Mouse (Mus musculus) fat pad, adult 2 months (tissue): ENCODE measurements around the gene Diras1.
"Not testable (repeated sequence)": the region's sequence is repeated elsewhere in the genome, so short reads cannot be mapped to it uniquely, and the experiment has no call there.

Source experiments
- DNase-seq: peaks from one replicate; pipeline ENCODE4 v3.0.0-alpha.2; 2011; ENCODE audit warnings: low read depth, low spot score; ENCODE audit errors: extremely low read depth

Gene Diras1

GRCm38 (mm10) chr10:81025639-81026275 lies at the start of gene Diras1:
Gene Diras1 (minus strand): TSS chr10:81025662.
- DNase-seq = no peak

GRCm38 (mm10) chr10:81073464-81073863 lies 48.0 kb upstream of the Diras1 start:
- no peak for DNase-seq

GRCm38 (mm10) chr10:81072290-81072689 lies 46.8 kb upstream of the Diras1 start:
- DNase-seq = no peak

- DNase-seq = peak; percentile 76
These were observed 44.4 kb upstream of the Diras1 start, which contains the start of gene Thop1 for GRCm38 (mm10) chr10:81069836-81070235. Gene Thop1 (plus strand): TSS chr10:81070035.

- no peak for DNase-seq
These were observed 43.2 kb upstream of the Diras1 start for GRCm38 (mm10) chr10:81068706-81069105.

GRCm38 (mm10) chr10:81064519-81064918 lies 39.1 kb upstream of the Diras1 start:
- not testable (repeated sequence) for DNase-seq

GRCm38 (mm10) chr10:81062710-81063109 lies 37.2 kb upstream of the Diras1 start:
- DNase-seq = no peak

GRCm38 (mm10) chr10:81059603-81060543 lies 34.4 kb upstream of the Diras1 start, which contains the start of gene Sgta:
Gene Sgta (minus strand): TSS chr10:81060181.
- peak; percentile 89 for DNase-seq

GRCm38 (mm10) chr10:81058896-81059295 lies 33.4 kb upstream of the Diras1 start:
- no peak for DNase-seq

- DNase-seq = no peak
These were observed 32.1 kb upstream of the Diras1 start for GRCm38 (mm10) chr10:81057406-81058130.

GRCm38 (mm10) chr10:81055802-81056340 lies 30.4 kb upstream of the Diras1 start:
- DNase-seq = not testable (repeated sequence)

- no peak for DNase-seq
These were observed 29.7 kb upstream of the Diras1 start for GRCm38 (mm10) chr10:81055169-81055568.

- no peak for DNase-seq
These were observed 27.1 kb upstream of the Diras1 start for GRCm38 (mm10) chr10:81052577-81052976.

GRCm38 (mm10) chr10:81051133-81051532 lies 25.7 kb upstream of the Diras1 start:
- DNase-seq = no peak

- DNase-seq = no peak
These were observed 25.2 kb upstream of the Diras1 start for GRCm38 (mm10) chr10:81050645-81051044.

GRCm38 (mm10) chr10:81045246-81045645 lies 19.8 kb upstream of the Diras1 start:
- DNase-seq = not testable (repeated sequence)

- no peak for DNase-seq
These were observed 16.2 kb upstream of the Diras1 start for GRCm38 (mm10) chr10:81041458-81042175.

GRCm38 (mm10) chr10:81036988-81037580 lies 11.6 kb upstream of the Diras1 start, which contains the start of gene Slc39a3:
Gene Slc39a3 (minus strand): TSS chr10:81037426.
- peak; percentile 82 for DNase-seq

- no peak for DNase-seq
These were observed 10.8 kb upstream of the Diras1 start for GRCm38 (mm10) chr10:81036251-81036650.

- DNase-seq = no peak
These were observed 8.1 kb upstream of the Diras1 start for GRCm38 (mm10) chr10:81033586-81033985.
